Mouse (Mus musculus): Measurements from ENCODE around the gene Olfr1043.
"Not testable (repeated sequence)": the region's sequence is repeated elsewhere in the genome, so short reads cannot be mapped to it uniquely, and the experiment has no call there.

Olfr1043 gene

GRCm38 (mm10) chr2:86167422-86167821, at the start of gene Olfr1043:
Olfr1043 (minus strand) TSS chr2:86167522.
- no peak for DNase-seq (ENCODE audit: low read depth, low spot score)

DNA sequence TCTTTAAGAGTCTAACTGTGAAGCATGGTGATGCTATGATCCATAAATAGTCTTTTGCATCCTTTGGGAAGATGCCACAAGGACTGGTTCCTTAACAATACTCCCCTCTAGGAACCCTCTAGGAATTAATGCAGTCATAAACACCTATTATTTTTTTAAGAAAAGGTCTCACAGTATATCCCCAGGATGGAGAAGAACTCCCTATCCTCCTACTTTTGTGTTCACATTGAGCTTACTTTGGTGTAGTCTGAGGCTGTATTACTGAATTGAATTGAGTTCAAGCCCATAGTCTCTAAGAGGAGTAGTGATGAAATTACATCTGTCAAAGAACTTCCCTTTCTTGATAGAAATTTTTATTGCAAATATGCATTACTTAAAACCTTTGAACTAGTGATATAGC, 35.6 kb upstream of the Olfr1043 start, which contains the start of gene Olfr1045:
Olfr1045 (minus strand) TSS at position 101 of the 400 bp plus-strand sequence.
- no peak for DNase-seq (ENCODE audit: low read depth, low spot score)

DNA sequence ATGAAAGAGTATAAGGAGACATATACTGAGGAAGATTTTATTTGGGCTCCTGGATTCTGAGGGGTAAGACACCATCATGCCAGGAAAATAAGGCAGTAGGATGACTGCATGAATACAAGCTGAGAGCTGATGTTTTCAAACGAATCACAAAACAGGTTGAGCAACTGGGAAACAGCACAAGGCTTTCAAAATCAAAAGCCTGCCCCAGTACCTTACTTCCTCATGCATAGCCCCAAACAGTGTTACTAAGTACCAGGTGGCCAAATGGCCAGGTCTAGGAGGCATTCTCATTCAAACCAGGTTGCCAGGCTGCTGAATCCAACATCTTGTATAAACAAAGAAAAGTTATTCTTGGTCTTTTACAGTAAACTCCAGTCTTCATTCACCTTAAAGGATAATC, 28.5 kb upstream of the Olfr1043 start:
- DNase-seq (ENCODE audit: low read depth, low spot score), result no peak

- no peak for DNase-seq (ENCODE audit: low read depth, low spot score)
Measured at GRCm38 (mm10) chr2:86185583-86185982, 18.3 kb upstream of the Olfr1043 start, which contains the start of gene Olfr52. Olfr52 (minus strand) TSS chr2:86185683.

- DNase-seq (ENCODE audit: low read depth, low spot score), result no peak
Measured at GRCm38 (mm10) chr2:86179950-86180349, 12.6 kb upstream of the Olfr1043 start.

DNA sequence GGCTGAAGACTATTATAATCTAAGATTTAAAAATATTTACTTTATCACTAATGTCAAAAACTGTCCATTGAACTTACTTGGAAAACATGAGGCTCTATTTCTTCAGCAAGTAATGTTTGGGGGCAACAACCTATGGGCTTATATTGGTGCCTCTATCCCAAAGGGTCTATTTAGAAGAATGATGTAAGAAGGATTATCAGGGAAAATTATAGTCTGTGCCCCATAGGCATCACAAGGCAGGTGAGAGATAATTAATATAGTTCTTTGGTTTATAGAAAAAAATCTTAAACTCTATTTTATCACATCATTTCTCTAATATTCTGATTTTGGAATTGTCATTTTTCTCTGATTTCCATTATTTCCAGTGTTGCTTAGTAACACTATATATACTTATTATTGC, 10.4 kb upstream of the Olfr1043 start, which contains the start of gene Olfr1044:
Olfr1044 (minus strand) TSS at position 101 of the 400 bp plus-strand sequence.
- no peak for DNase-seq (ENCODE audit: low read depth, low spot score)

DNA sequence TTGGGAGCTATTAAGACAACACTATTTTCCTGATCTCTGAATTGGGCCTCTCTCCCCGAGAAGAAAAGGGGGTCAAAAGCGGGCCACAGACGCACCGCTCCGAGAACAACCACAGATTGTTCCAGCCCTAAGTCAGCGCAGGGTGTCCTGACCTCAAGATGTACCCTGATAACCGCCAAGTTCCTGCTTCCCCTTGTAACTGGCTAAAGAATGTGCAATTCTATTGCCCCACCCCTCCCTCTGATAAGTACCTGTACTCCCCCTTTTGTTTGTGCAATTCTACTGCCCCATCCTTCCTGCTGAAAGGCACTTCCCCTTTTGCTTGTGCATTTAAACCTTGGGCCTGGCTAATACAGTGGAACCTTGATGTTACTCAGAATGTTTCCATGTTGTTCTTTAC, 8.1 kb upstream of the Olfr1043 start:
- not testable (repeated sequence) for DNase-seq (ENCODE audit: low read depth, low spot score)

GRCm38 (mm10) chr2:86161738-86162137, 5.6 kb downstream of the Olfr1043 start, which contains the start of gene Olfr1042:
Olfr1042 (minus strand) TSS chr2:86161838.
- no peak for DNase-seq (ENCODE audit: low read depth, low spot score)

DNA sequence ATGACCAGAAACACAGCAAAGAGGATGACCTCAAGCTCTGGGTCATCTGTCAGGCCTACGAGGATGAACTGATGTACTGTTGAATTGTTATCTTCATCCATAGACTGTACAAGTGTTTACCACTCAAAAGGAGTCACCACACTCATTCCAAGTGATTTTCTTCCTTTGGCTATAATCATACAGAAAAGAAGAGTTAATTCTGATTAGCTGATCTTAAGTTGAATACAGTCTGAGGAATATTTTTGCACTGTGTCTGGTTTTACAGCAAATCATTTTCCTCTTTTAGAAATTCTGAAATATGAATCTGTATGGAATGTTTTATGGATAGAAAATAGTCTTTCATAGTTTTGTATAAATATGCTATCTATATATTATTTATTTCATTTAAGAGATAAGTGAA, 20.7 kb downstream of the Olfr1043 start, which contains the start of gene Olfr1040:
Olfr1040 (minus strand) TSS at position 101 of the 400 bp plus-strand sequence.
- DNase-seq (ENCODE audit: low read depth, low spot score), result no peak

DNA sequence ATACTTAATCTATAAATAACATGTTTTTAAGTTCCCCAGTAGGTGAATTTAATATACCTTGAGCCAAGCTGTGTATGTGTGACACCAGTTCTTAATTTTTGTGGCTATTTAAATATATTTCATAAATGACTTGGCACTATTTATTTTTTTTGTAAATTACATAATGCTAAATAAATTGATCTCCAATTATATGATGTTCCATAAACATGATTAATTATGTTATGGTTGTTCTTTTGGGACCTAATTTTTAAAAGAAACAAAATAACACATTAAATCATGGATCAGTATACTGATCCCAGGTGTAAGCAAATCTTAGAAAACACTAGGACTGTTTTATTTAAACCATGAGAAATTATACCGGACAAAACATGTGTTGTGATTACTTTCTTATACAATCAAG, 31.5 kb downstream of the Olfr1043 start, which contains the start of gene Olfr1039:
Olfr1039 (minus strand) TSS at position 101 of the 400 bp plus-strand sequence.
- no peak for DNase-seq (ENCODE audit: low read depth, low spot score)
